8 mouse cellular contexts compared by ENCODE assay signal in the genomic region with DNA sequence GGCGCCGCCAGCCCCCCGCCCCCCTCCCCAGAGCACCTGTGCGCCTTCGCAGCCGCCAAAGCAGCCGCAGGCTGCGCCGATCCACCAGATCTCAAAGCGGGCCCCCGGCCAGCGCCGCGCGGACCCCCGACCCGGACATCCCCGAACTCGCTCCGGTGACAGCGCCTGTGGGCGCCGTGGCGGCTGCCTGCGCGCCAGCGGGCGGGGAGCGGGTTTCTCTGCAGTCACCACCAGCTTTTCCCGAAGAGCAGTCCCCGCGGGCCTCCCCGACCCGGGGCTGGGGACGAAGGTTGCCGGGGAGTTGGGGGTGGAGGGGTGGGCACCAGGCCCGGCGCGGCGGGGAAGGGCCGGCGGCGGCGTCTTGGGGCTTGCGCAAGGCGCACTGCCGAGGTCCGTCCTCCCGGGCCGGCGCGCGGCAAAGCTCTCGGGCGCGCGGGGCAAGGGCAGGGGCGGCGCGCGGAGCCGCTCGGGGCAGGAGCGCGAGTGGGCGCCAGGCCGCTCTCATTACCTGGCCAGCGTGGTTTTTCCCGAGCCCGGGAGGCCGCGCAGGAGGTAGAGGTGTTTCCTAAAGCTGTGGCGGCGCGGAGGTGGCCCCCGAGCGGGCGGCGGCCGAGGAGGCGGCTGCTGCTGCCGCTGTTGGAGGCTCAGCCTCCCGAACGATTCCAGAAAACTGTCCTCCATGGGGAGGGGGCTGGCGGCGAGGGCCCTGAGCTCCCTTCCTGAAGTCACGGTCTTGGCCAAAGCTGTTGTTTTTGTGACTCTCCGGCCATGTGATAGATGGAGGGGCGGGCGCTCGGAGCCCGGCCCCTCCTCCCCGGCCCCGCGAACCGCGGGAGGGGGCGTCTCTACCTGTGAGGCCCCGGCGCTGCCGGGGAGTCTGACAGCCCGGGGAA. TPM values are rescaled to one million over a fixed set of nuclear protein-coding genes. Genes with fewer than 3 reads are reported as not detected.
DNase-seq lines count a peak whose midpoint lies in the region; ATAC-seq lines count a peak whose summit lies in the region.

No protein-coding gene starts in this region.

- peak overlapping the region; percentile 100 for H3K4me2 ChIP-seq in embryonic facial prominence, embryonic 11.5 days (ENCODE audit: low read depth, low read length)
- H3K4me2 ChIP-seq in kidney, embryonic 14.5 days (replicated peaks; ENCODE audit: low read depth, low read length): peak overlapping the region; percentile 100
- peak overlapping the region; percentile 94 for H3K4me2 ChIP-seq in liver, embryonic 11.5 days

- under 1% methylated on average over 88 of the region's 102 CpGs for WGBS in embryonic facial prominence, embryonic 11.5 days
- WGBS in heart, embryonic 10.5 days: under 1% methylated on average over 102 of the region's 102 CpGs
- WGBS in kidney, embryonic 14.5 days: 1% methylated on average over 84 of the region's 102 CpGs
- WGBS in liver, embryonic 11.5 days: under 1% methylated on average over 94 of the region's 102 CpGs

- peak; percentile 61 to 70 for DNase-seq in left cerebral cortex, adult 18-20 months (ENCODE audit: low spot score in 2 of 2)
- DNase-seq in left cerebral cortex, adult 11 months (ENCODE audit: low spot score): no peak
- DNase-seq in embryonic facial prominence, embryonic 11.5 days (ENCODE audit: low spot score): peak; percentile 49
- DNase-seq in heart, embryonic 10.5 days (ENCODE audit: low spot score): no peak
- DNase-seq in liver, embryonic 11.5 days (ENCODE audit: low spot score): peak; percentile 59
- peak; percentile 77 for DNase-seq in naive thymus-derived CD4-positive, alpha-beta T cell, adult 2 months (ENCODE audit: low read depth)
- DNase-seq in splenic B cell, adult 2 months (ENCODE audit: low read depth, low spot score): peak; percentile 69

- H3K9ac ChIP-seq in embryonic facial prominence, embryonic 11.5 days (replicated peaks; ENCODE audit: low read length): peak overlapping the region; percentile 61
- peak overlapping the region; percentile 71 for H3K9ac ChIP-seq in kidney, embryonic 14.5 days (ENCODE audit: low read depth, low read length)
- peak overlapping the region; percentile 91 for H3K9ac ChIP-seq in liver, embryonic 11.5 days (ENCODE audit: low read depth, low read length)

- peak; percentile 65 for ATAC-seq in embryonic facial prominence, embryonic 11.5 days (replicated peaks; ENCODE audit: insufficient number of reproducible peaks, low FRiP score, low TSS enrichment, low read depth)
- peak; percentile 90 for ATAC-seq in kidney, embryonic 14.5 days (ENCODE audit: low FRiP score, low TSS enrichment)
- ATAC-seq in liver, embryonic 11.5 days (replicated peaks; ENCODE audit: low FRiP score): peak; percentile 77

- H3K4me3 ChIP-seq in embryonic facial prominence, embryonic 11.5 days (ENCODE audit: low read depth, low read length): peak overlapping the region; percentile 77
- H3K4me3 ChIP-seq in heart, embryonic 10.5 days: peak overlapping the region; percentile 76
- peak overlapping the region; percentile 85 for H3K4me3 ChIP-seq in kidney, embryonic 14.5 days (ENCODE audit: low read length)
- peak overlapping the region; percentile 93 for H3K4me3 ChIP-seq in liver, embryonic 11.5 days (ENCODE audit: low read depth, low read length)

- no peaks in the 10 kb centered on the region for H3K36me3 ChIP-seq in embryonic facial prominence, embryonic 11.5 days (replicated peaks; ENCODE audit: control insufficient read depth, insufficient read depth, low read depth, low read length)
- H3K36me3 ChIP-seq in heart, embryonic 10.5 days: no peaks in the 10 kb centered on the region
- H3K36me3 ChIP-seq in kidney, embryonic 14.5 days (ENCODE audit: control insufficient read depth, insufficient read depth, low read length): no peaks in the 10 kb centered on the region
- H3K36me3 ChIP-seq in liver, embryonic 11.5 days (ENCODE audit: control insufficient read depth, insufficient read depth, low read length): no peaks in the 10 kb centered on the region; the same call in 1 of the 2 replicates
- H3K36me3 ChIP-seq in splenic B cell, adult 2 months (ENCODE audit: control insufficient read depth, insufficient read depth, low read length, poor library complexity, severe bottlenecking): no peaks in the 10 kb centered on the region

- H3K27ac ChIP-seq in embryonic facial prominence, embryonic 11.5 days (replicated peaks; ENCODE audit: low read depth, low read length): no peak overlapping the region
- peak overlapping the region; percentile 67 for H3K27ac ChIP-seq in heart, embryonic 10.5 days
- no peak overlapping the region for H3K27ac ChIP-seq in kidney, embryonic 14.5 days (ENCODE audit: low read depth, low read length)
- peak overlapping the region; percentile 82 for H3K27ac ChIP-seq in liver, embryonic 11.5 days (ENCODE audit: low read depth, low read length)

- no peaks in the 10 kb centered on the region for H3K9me3 ChIP-seq in embryonic facial prominence, embryonic 11.5 days (replicated peaks; ENCODE audit: control insufficient read depth, low read length)
- H3K9me3 ChIP-seq in heart, embryonic 10.5 days: no peaks in the 10 kb centered on the region
- no peaks in the 10 kb centered on the region for H3K9me3 ChIP-seq in kidney, embryonic 14.5 days (ENCODE audit: control insufficient read depth, low read length)
- H3K9me3 ChIP-seq in liver, embryonic 11.5 days (ENCODE audit: control insufficient read depth, low read length): no peaks in the 10 kb centered on the region

- H3K4me1 ChIP-seq in embryonic facial prominence, embryonic 11.5 days (ENCODE audit: control insufficient read depth, insufficient read depth, low read length): no peaks in the 10 kb centered on the region; the same call in 1 of the 2 replicates
- H3K4me1 ChIP-seq in heart, embryonic 10.5 days: peaks cover 27% of the 10 kb centered on the region
- H3K4me1 ChIP-seq in kidney, embryonic 14.5 days (ENCODE audit: control insufficient read depth, insufficient read depth, low read length): peaks cover 10% of the 10 kb centered on the region
- peaks cover 31% of the 10 kb centered on the region for H3K4me1 ChIP-seq in liver, embryonic 11.5 days (replicated peaks; ENCODE audit: control insufficient read depth, insufficient read depth, low read length)

- peaks cover 19% of the 10 kb centered on the region for H3K27me3 ChIP-seq in embryonic facial prominence, embryonic 11.5 days (ENCODE audit: control insufficient read depth, insufficient read depth, low read length)
- H3K27me3 ChIP-seq in heart, embryonic 10.5 days (ENCODE audit: insufficient read depth, poor library complexity, severe bottlenecking): peaks cover 51% of the 10 kb centered on the region
- H3K27me3 ChIP-seq in kidney, embryonic 14.5 days (ENCODE audit: control insufficient read depth, insufficient read depth, low read length): peaks cover 14% of the 10 kb centered on the region; the same call in 1 of the 2 replicates
- no peaks in the 10 kb centered on the region for H3K27me3 ChIP-seq in liver, embryonic 11.5 days (replicated peaks; ENCODE audit: control insufficient read depth, insufficient read depth, low read length)
- H3K27me3 ChIP-seq in splenic B cell, adult 2 months (ENCODE audit: control insufficient read depth, insufficient read depth, low read length, poor library complexity, severe bottlenecking): no peaks in the 10 kb centered on the region

RNA-seq across cellular contexts. Expression of gene N4bp2l1, which starts 3.0 kb away (rescaled TPM):
- 10 to 100 TPM; 53.9 to 58.4 TPM for total RNA-seq in left cerebral cortex, adult 18-20 months (2021)
- polyA plus RNA-seq in embryonic facial prominence, embryonic 11.5 days (2014; fragmentation: Nextera tagmentation; extraction: Ambion mirVana): 2.3 and 3.6 TPM in 2 replicates
- polyA plus RNA-seq in heart, embryonic 10.5 days (2016; fragmentation: Nextera tagmentation; extraction: Ambion mirVana): 2.0 and 2.2 TPM in 2 replicates
- 5.5 and 5.7 TPM in 2 replicates for polyA plus RNA-seq in kidney, embryonic 14.5 days (2014; fragmentation: Nextera tagmentation; extraction: Ambion mirVana)
- polyA plus RNA-seq in liver, embryonic 11.5 days (2014; fragmentation: Nextera tagmentation; extraction: Ambion mirVana): 13.0 and 14.3 TPM in 2 replicates

Comparison
In these comparisons a context has a peak if more than half of its experiments do, and no peak if none do; other contexts are left out.
1. DNase-seq: peak in left cerebral cortex, adult 18-20 months (2 of 2), embryonic facial prominence, embryonic 11.5 days (single experiment), liver, embryonic 11.5 days (single experiment), naive thymus-derived CD4-positive, alpha-beta T cell, adult 2 months (single experiment) and splenic B cell, adult 2 months (single experiment); none in left cerebral cortex, adult 11 months (single experiment) and heart, embryonic 10.5 days (single experiment).
2. H3K27ac ChIP-seq: peak in heart, embryonic 10.5 days (single experiment) and liver, embryonic 11.5 days (single experiment); none in embryonic facial prominence, embryonic 11.5 days (single experiment) and kidney, embryonic 14.5 days (single experiment).
3. Peak in every context shown above with its lines, with median percentiles within 50 percentile points of each other: ATAC-seq, H3K4me2 ChIP-seq, H3K4me3 ChIP-seq and H3K9ac ChIP-seq.